Mouse (Mus musculus) heart, embryonic 15.5 days (tissue): ENCODE measurements at regions not wholly inside any gene's neighbourhood (a gene's known extent, or its start where the extent isn't known, plus 50 kb on each side); places are given as distances from the start of the nearest gene placed in this dataset.

ENCODE experiments used
- ATAC-seq: fragments of 200-750 bp; cut with Nextera tagmentation; replicated peaks from 2 replicates; pipeline ENCODE4 v1.8.0; 2017; ENCODE audit warnings: low read depth, moderate TSS enrichment; ENCODE audit not compliant: insufficient number of reproducible peaks, insufficient read depth, low FRiP score
- H3K27ac ChIP-seq: fragments of 300-500 bp; sonication (generic); 2 replicates; pipeline ENCODE4 v1.5.1; 2015; ENCODE audit warnings: mild to moderate bottlenecking, inconsistent platforms
- H3K27me3 ChIP-seq: fragments of 300-500 bp; sonication (generic); 2 replicates; pipeline ENCODE4 v1.6.1; 2015; ENCODE audit warnings: inconsistent platforms
- H3K36me3 ChIP-seq: fragments of 300-500 bp; sonication (generic); 2 replicates; pipeline ENCODE4 v1.6.1; 2015; ENCODE audit warnings: mild to moderate bottlenecking, inconsistent platforms
- H3K4me1 ChIP-seq: fragments of 300-500 bp; sonication (generic); replicated peaks from 2 replicates; pipeline ENCODE4 v1.6.1; 2015; ENCODE audit warnings: inconsistent platforms
- H3K4me2 ChIP-seq: fragments of 300-500 bp; sonication (generic); 2 replicates; pipeline ENCODE4 v1.6.1; 2015; ENCODE audit warnings: inconsistent platforms, mild to moderate bottlenecking, moderate library complexity
- H3K4me3 ChIP-seq: fragments of 300-500 bp; sonication (generic); 2 replicates; pipeline ENCODE4 v1.5.1; 2015; ENCODE audit warnings: mild to moderate bottlenecking, inconsistent platforms
- H3K9ac ChIP-seq: fragments of 300-500 bp; sonication (generic); 2 replicates; pipeline ENCODE4 v1.6.1; 2015; ENCODE audit warnings: mild to moderate bottlenecking, inconsistent platforms
- H3K9me3 ChIP-seq: fragments of 300-500 bp; sonication (generic); replicated peaks from 2 replicates; pipeline ENCODE4 v1.6.1; 2016; ENCODE audit warnings: inconsistent platforms
- WGBS: fragments of 180-500 bp; shearing (Covaris S2); methylation state at CpG from one replicate; pipeline ENCODE4 v1.1.7; 2015; ENCODE audit warnings: mixed read lengths; 5-methylcytosine and 5-hydroxymethylcytosine counted together

- Histone ChIP-seq H3K4me3 (no peak overlapping the region), H3K36me3 (no peaks in the 10 kb centered on the region), H3K4me2 (no peak overlapping the region), H3K9ac (no peak overlapping the region), H3K4me1 (no peaks in the 10 kb centered on the region), H3K27ac (no peak overlapping the region), H3K27me3 (no peaks in the 10 kb centered on the region), H3K9me3 (no peaks in the 10 kb centered on the region)
- no peak for ATAC-seq
- WGBS: 61% methylated on average over 9 of the region's 9 CpGs
These were observed 112.5 kb upstream of the Plxnc1 start for GRCm38 (mm10) chr10:95057051-95057714.

GRCm38 (mm10) chr10:95056541-95056940 is 111.9 kb upstream of the Plxnc1 start:
- Histone ChIP-seq H3K9ac (no peak overlapping the region), H3K27me3 (no peaks in the 10 kb centered on the region), H3K4me2 (no peak overlapping the region), H3K9me3 (no peaks in the 10 kb centered on the region), H3K27ac (no peak overlapping the region), H3K4me3 (no peak overlapping the region), H3K36me3 (no peaks in the 10 kb centered on the region), H3K4me1 (no peaks in the 10 kb centered on the region)
- 72% methylated on average over 4 of the region's 4 CpGs for WGBS
- ATAC-seq: no peak

DNA sequence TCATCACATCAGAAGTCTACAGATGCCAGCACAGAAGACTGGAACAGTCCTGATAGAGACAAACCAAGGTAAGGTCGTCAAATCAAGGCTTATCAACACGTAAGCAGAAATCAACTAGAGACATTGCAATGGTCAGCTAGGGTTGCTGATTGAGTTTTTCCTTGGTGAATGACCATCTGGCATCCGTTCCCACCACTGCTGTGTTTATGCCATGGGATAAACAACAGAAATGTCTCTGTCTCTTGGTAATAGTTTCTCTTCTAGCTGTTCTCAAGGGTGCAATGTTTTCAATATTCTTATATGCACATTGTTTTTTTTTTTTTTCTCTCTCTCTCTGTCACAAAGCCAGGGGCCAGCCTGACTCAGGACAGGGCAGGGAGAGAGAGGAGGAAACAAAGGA is 110.2 kb upstream of the Plxnc1 start:
- Histone ChIP-seq H3K27me3 (no peaks in the 10 kb centered on the region), H3K9me3 (no peaks in the 10 kb centered on the region), H3K36me3 (no peaks in the 10 kb centered on the region), H3K27ac (no peak overlapping the region), H3K4me3 (no peak overlapping the region), H3K4me2 (no peak overlapping the region), H3K4me1 (no peaks in the 10 kb centered on the region), H3K9ac (no peak overlapping the region)
- no peak for ATAC-seq
- 83% methylated on average over 3 of the region's 3 CpGs for WGBS

- H3K27ac ChIP-seq: no peak overlapping the region
- ATAC-seq: no peak
- H3K4me1 ChIP-seq: no peaks in the 10 kb centered on the region
- H3K27me3 ChIP-seq: no peaks in the 10 kb centered on the region
- no peak overlapping the region for H3K4me2 ChIP-seq
- no peaks in the 10 kb centered on the region for H3K9me3 ChIP-seq
- no peaks in the 10 kb centered on the region for H3K36me3 ChIP-seq
- H3K4me3 ChIP-seq: no peak overlapping the region
- 78% methylated on average over 5 of the region's 5 CpGs for WGBS
- H3K9ac ChIP-seq: no peak overlapping the region
These were observed 104.2 kb upstream of the Plxnc1 start for GRCm38 (mm10) chr10:95048790-95049189.

GRCm38 (mm10) chr10:95043978-95044377 is 99.3 kb upstream of the Plxnc1 start:
- 32% methylated on average over 7 of the region's 7 CpGs for WGBS
- no peaks in the 10 kb centered on the region for H3K27me3 ChIP-seq
- no peak overlapping the region for H3K27ac ChIP-seq
- H3K9ac ChIP-seq: no peak overlapping the region
- no peak overlapping the region for H3K4me2 ChIP-seq
- no peaks in the 10 kb centered on the region for H3K4me1 ChIP-seq
- no peak for ATAC-seq
- no peak overlapping the region for H3K4me3 ChIP-seq
- H3K36me3 ChIP-seq: no peaks in the 10 kb centered on the region
- H3K9me3 ChIP-seq: no peaks in the 10 kb centered on the region

- no peak overlapping the region for H3K4me3 ChIP-seq
- H3K9ac ChIP-seq: no peak overlapping the region
- no peaks in the 10 kb centered on the region for H3K9me3 ChIP-seq
- H3K27me3 ChIP-seq: no peaks in the 10 kb centered on the region
- H3K36me3 ChIP-seq: no peaks in the 10 kb centered on the region
- WGBS: 66% methylated on average over 6 of the region's 6 CpGs
- H3K4me1 ChIP-seq: no peaks in the 10 kb centered on the region
- ATAC-seq: no peak
- H3K27ac ChIP-seq: no peak overlapping the region
- no peak overlapping the region for H3K4me2 ChIP-seq
These were observed 95.7 kb upstream of the Plxnc1 start for GRCm38 (mm10) chr10:95040258-95040895.

DNA sequence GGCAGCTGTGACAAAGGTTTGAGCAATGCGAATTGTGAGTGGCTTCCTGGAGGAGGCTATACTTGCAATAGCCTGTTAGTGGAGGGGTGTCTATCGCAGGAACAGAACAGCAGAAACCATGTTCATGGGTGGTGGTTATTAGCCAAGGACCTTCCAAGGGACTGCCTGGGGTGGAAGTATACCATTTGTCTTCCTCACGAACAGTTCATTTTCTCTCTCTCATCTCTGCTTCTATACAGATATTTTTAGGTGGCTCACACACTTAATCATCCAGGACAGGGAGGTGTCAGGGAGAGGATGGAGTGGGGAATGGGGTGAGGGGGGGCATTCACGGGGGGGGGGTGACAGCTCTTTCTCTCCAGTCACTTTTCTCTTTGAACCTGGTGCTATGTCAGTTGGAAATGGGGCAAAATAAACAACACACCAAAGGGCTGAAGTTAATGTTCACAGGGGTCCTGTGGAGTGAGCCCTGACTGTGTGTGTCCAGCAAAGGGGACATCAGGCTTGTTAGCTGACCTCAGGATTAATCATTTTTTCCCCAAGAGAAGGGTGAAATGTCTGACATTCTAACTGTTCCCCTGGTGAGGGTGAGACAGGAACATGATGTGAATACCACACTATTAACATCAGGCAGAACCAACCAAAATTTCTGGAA is 91.5 kb upstream of the Plxnc1 start:
- H3K27ac ChIP-seq: no peak overlapping the region
- WGBS: 65% methylated on average over 4 of the region's 4 CpGs
- H3K9me3 ChIP-seq: no peaks in the 10 kb centered on the region
- no peak overlapping the region for H3K9ac ChIP-seq
- no peaks in the 10 kb centered on the region for H3K27me3 ChIP-seq
- no peaks in the 10 kb centered on the region for H3K4me1 ChIP-seq
- H3K4me3 ChIP-seq: no peak overlapping the region
- no peak overlapping the region for H3K4me2 ChIP-seq
- H3K36me3 ChIP-seq: no peaks in the 10 kb centered on the region
- no peak for ATAC-seq

DNA sequence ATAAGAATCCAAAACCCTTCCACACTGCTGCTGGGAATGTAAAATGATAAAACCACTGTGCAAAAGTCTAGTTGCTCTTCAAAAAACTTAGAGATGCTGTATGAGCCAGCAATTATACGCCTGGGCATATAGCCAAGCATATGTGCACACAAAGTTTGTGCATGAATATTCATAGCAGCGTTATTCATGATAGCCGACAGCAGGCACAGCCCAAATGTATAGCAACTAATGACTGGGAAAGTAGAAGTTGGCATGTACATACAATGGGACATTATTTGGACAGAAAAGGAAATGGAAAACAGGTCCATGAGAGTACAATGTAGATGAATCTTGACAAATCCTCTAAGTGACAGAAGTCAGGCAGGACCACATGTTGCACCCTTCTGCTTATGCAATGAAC is 90.7 kb upstream of the Plxnc1 start:
- H3K4me2 ChIP-seq: no peak overlapping the region
- no peaks in the 10 kb centered on the region for H3K36me3 ChIP-seq
- no peak for ATAC-seq
- H3K4me3 ChIP-seq: no peak overlapping the region
- 66% methylated on average over 3 of the region's 3 CpGs for WGBS
- no peaks in the 10 kb centered on the region for H3K4me1 ChIP-seq
- no peak overlapping the region for H3K9ac ChIP-seq
- no peaks in the 10 kb centered on the region for H3K27me3 ChIP-seq
- H3K27ac ChIP-seq: no peak overlapping the region
- no peaks in the 10 kb centered on the region for H3K9me3 ChIP-seq

- Histone ChIP-seq H3K27ac (no peak overlapping the region), H3K36me3 (no peaks in the 10 kb centered on the region), H3K4me1 (no peaks in the 10 kb centered on the region), H3K4me2 (no peak overlapping the region), H3K9ac (no peak overlapping the region), H3K9me3 (no peaks in the 10 kb centered on the region), H3K4me3 (no peak overlapping the region), H3K27me3 (no peaks in the 10 kb centered on the region)
- WGBS: 81% methylated on average over 5 of the region's 5 CpGs
- ATAC-seq: no peak
These were observed 89.9 kb upstream of the Plxnc1 start for GRCm38 (mm10) chr10:95034566-95034965.

DNA sequence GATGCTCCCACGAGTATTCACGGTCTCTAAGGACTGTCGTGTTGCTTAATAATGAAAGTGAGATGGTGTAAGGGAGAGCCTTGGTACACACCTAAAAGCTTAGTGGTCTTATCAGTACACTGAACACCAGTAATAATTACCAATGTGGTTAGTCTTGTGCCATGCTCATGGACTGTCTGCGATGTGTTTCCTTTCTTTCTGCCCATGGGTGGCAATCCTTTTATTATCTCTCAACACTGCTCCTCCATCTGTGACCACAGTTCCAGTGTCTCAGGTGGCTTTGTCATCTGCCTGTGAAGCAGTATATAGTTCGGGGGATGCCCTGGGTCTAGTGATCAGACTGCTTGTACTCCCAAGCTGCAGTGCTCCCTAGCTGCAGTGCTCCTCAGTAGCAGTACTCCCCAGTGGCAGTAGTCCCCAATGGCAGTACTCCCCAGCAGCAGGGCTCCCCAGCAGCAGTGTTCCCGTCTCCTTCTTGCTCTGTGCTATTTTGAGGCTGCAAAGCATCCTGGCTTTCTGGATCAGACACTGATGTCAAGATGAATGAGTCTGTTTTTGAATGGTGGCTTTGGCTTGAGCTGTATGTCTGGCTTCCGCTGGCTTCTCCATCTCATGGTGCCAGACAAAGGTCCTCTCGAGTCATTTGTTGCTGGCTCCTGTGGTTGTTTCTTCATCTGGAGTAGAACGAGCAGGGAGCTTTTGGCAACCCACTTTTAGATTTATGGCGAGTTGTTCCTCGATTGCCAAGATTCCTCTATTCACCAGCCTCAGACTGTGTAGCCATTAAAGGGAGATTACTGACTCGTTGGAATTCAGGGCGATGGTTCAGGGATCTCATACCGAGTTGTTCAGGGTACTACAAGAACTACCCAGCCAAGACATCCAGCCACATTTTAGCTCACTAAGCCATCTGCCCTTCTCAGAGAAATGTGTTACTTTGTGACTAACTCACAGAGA is 88.4 kb upstream of the Plxnc1 start:
- H3K9ac ChIP-seq: no peak overlapping the region
- 74% methylated on average over 14 of the region's 14 CpGs for WGBS
- no peak overlapping the region for H3K27ac ChIP-seq
- no peak for ATAC-seq
- H3K4me1 ChIP-seq: no peaks in the 10 kb centered on the region
- H3K36me3 ChIP-seq: no peaks in the 10 kb centered on the region
- H3K27me3 ChIP-seq: no peaks in the 10 kb centered on the region
- H3K9me3 ChIP-seq: no peaks in the 10 kb centered on the region
- H3K4me2 ChIP-seq: no peak overlapping the region
- no peak overlapping the region for H3K4me3 ChIP-seq

- Histone ChIP-seq H3K4me1 (no peaks in the 10 kb centered on the region), H3K9me3 (no peaks in the 10 kb centered on the region), H3K27me3 (no peaks in the 10 kb centered on the region), H3K4me2 (no peak overlapping the region), H3K9ac (no peak overlapping the region), H3K36me3 (no peaks in the 10 kb centered on the region), H3K27ac (no peak overlapping the region), H3K4me3 (no peak overlapping the region)
- no peak for ATAC-seq
- WGBS: 95% methylated on average over 2 of the region's 2 CpGs
These were observed 86.7 kb upstream of the Plxnc1 start for GRCm38 (mm10) chr10:95031371-95031770.
